Mouse (Mus musculus): ENCODE data around the gene Gm14862. TPM values are rescaled to one million over a fixed set of nuclear protein-coding genes. Genes with fewer than 3 reads are reported as not detected.
"Not testable (repeated sequence)": the region's sequence is repeated elsewhere in the genome, so short reads cannot be mapped to it uniquely, and the experiment has no call there.

The Gm14862 gene
- total RNA-seq (2021): not detected
- long read RNA-seq, experiment 1: 0 reads
- long read RNA-seq, experiment 2: 0 reads

GRCm38 (mm10) chrX:9256766-9257165, at the start of gene Gm14862:
Gene Gm14862 (minus strand): TSS chrX:9256899.
- no peak for DNase-seq (ENCODE audit: low spot score in 2 of 2)
- intact Hi-C loops (cut with DNase I): no loop called here

GRCm38 (mm10) chrX:9303455-9303854, 46.8 kb upstream of the Gm14862 start:
- intact Hi-C loops (cut with DNase I): no loop called here
- no peak for DNase-seq (ENCODE audit: low spot score in 2 of 2)

- intact Hi-C loops (cut with DNase I): no loop called here
- no peak for DNase-seq (ENCODE audit: low spot score in 2 of 2)
These were observed 46.1 kb upstream of the Gm14862 start for GRCm38 (mm10) chrX:9302791-9303190.

- no peak for DNase-seq (ENCODE audit: low spot score in 2 of 2)
- intact Hi-C loops (cut with DNase I): no loop called here
These were observed 41.7 kb upstream of the Gm14862 start for GRCm38 (mm10) chrX:9298413-9298864.

GRCm38 (mm10) chrX:9293140-9293829, 36.6 kb upstream of the Gm14862 start:
- DNase-seq (ENCODE audit: low spot score in 2 of 2); intact Hi-C loops (cut with DNase I): not testable (repeated sequence)

- DNase-seq (ENCODE audit: low spot score in 2 of 2); intact Hi-C loops (cut with DNase I): not testable (repeated sequence)
These were observed 26.8 kb upstream of the Gm14862 start, which contains the start of gene H2al1m for GRCm38 (mm10) chrX:9283464-9283863. Gene H2al1m (plus strand): TSS chrX:9283764.

GRCm38 (mm10) chrX:9274321-9274720, 17.6 kb upstream of the Gm14862 start:
- DNase-seq (ENCODE audit: low spot score in 2 of 2): no peak
- intact Hi-C loops (cut with DNase I): no loop called here

GRCm38 (mm10) chrX:9273377-9274002, 16.8 kb upstream of the Gm14862 start:
- intact Hi-C loops (cut with DNase I): no loop called here
- DNase-seq (ENCODE audit: low spot score in 2 of 2): no peak

- DNase-seq (ENCODE audit: low spot score in 2 of 2): peak; percentile 25 to 28
- intact Hi-C loops (cut with DNase I): no loop called here
These were observed 16.0 kb upstream of the Gm14862 start, which contains the start of gene Xk for GRCm38 (mm10) chrX:9272460-9273361. Gene Xk (plus strand): TSS chrX:9272756.

GRCm38 (mm10) chrX:9271947-9272459, 15.3 kb upstream of the Gm14862 start:
- DNase-seq (ENCODE audit: low spot score in 2 of 2): no peak
- intact Hi-C loops (cut with DNase I): no loop called here

- intact Hi-C loops (cut with DNase I): no loop called here
- no peak for DNase-seq (ENCODE audit: low spot score in 2 of 2)
These were observed 14.4 kb upstream of the Gm14862 start for GRCm38 (mm10) chrX:9271112-9271511.

GRCm38 (mm10) chrX:9259267-9259666, 2.6 kb upstream of the Gm14862 start:
- DNase-seq (ENCODE audit: low spot score in 2 of 2): no peak
- intact Hi-C loops (cut with DNase I): no loop called here

GRCm38 (mm10) chrX:9257831-9258230, 1.1 kb upstream of the Gm14862 start:
- DNase-seq (ENCODE audit: low spot score in 2 of 2): no peak
- intact Hi-C loops (cut with DNase I): no loop called here

GRCm38 (mm10) chrX:9254901-9255300, 1.8 kb downstream of the Gm14862 start:
- DNase-seq (ENCODE audit: low spot score in 2 of 2): peak in 1 of 2 experiments; percentile 15
- intact Hi-C loops (cut with DNase I): no loop called here

GRCm38 (mm10) chrX:9253990-9254389, 2.7 kb downstream of the Gm14862 start:
- intact Hi-C loops (cut with DNase I): no loop called here

GRCm38 (mm10) chrX:9248911-9249310, 7.8 kb downstream of the Gm14862 start:
- intact Hi-C loops (cut with DNase I): no loop called here
- DNase-seq (ENCODE audit: low spot score in 2 of 2): no peak

More at GRCm38 (mm10) chrX:9253990-9254389, 2.7 kb downstream of the Gm14862 start:
- DNase-seq (ENCODE audit: low spot score in 2 of 2): no peak

- no peak for DNase-seq (ENCODE audit: low spot score in 2 of 2)
- intact Hi-C loops (cut with DNase I): no loop called here
These were observed 11.9 kb downstream of the Gm14862 start for GRCm38 (mm10) chrX:9244603-9245336.

- peak; percentile 14 to 36 for DNase-seq (ENCODE audit: low spot score in 2 of 2)
- intact Hi-C loops (cut with DNase I): no loop called here
These were observed 13.3 kb downstream of the Gm14862 start for GRCm38 (mm10) chrX:9243381-9243864.

Data from left cerebral cortex, postnatal 14 days (tissue).